ENCODE assay signal across 12 mouse cellular contexts in the genomic region with DNA sequence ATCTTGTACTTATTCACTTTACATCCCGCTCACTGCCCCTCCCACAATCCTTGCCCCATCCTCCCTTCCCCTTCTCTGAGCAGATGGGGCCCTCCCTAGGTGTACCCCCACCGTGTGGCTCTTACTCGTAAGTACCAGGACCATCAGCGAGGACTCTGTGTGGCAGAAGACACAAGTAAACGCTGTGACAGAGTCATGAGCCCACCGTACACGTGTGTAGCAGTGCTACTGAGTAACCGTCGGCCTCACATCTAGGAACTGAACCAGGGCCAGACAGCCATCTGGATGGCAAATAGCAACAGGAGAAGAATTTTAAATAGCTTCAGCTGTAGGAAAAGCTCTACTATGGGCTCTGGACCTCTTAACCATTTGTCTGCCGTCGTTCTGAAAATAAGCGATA. TPM values are rescaled to one million over a fixed set of nuclear protein-coding genes. Genes with fewer than 3 reads are reported as not detected.
A peak's percentile ranks its signal among the peaks of the same experiment; 100 is the strongest.
DNase-seq lines count a peak whose midpoint lies in the region; ATAC-seq and TF ChIP-seq lines count a peak whose summit lies in the region.
"Had no signal": no experiment of that assay in that cellular context is flagged by ENCODE, and none has a peak within 500 bp of the region (broad histone marks: within the 10 kb centered on the region; RNA-seq: fewer than 3 reads in every experiment).

No protein-coding gene starts in this region.

- H3K27me3 ChIP-seq in cerebellum, adult 2 months (ENCODE audit: control insufficient read depth, insufficient read depth, low read length): no peaks in the 10 kb centered on the region
- H3K27me3 ChIP-seq in forebrain, embryonic 15.5 days: no peaks in the 10 kb centered on the region
- no peaks in the 10 kb centered on the region for H3K27me3 ChIP-seq in limb, embryonic 15.5 days
- H3K27me3 ChIP-seq in thymus, adult 2 months (ENCODE audit: control insufficient read depth, insufficient read depth, low read length): no peaks in the 10 kb centered on the region
- no peaks in the 10 kb centered on the region for H3K27me3 ChIP-seq in kidney, embryonic 16.5 days (ENCODE audit: insufficient read depth, low read length)
- H3K27me3 ChIP-seq: stomach, embryonic 15.5 days had no signal

- H3K9ac ChIP-seq in forebrain, embryonic 15.5 days (replicated peaks): no peak overlapping the region
- no peak overlapping the region for H3K9ac ChIP-seq in limb, embryonic 15.5 days
- no peak overlapping the region for H3K9ac ChIP-seq in kidney, embryonic 16.5 days (replicated peaks; ENCODE audit: low read length)
- H3K9ac ChIP-seq: liver, embryonic 14.5 days; stomach, embryonic 15.5 days had no signal

- no peaks in the 10 kb centered on the region for H3K9me3 ChIP-seq in forebrain, embryonic 15.5 days
- H3K9me3 ChIP-seq in limb, embryonic 15.5 days: no peaks in the 10 kb centered on the region
- no peaks in the 10 kb centered on the region for H3K9me3 ChIP-seq in kidney, embryonic 16.5 days (ENCODE audit: low read length)
- H3K9me3 ChIP-seq: stomach, embryonic 15.5 days had no signal

- peak; percentile 10 for DNase-seq in cerebellum, adult 9-11 months
- no peak for DNase-seq in cerebellum, adult 2 months
- peak; percentile 52 for DNase-seq in left cerebral cortex, postnatal 4 days
- DNase-seq in left cerebral cortex, adult 9 months (ENCODE audit: low spot score in 2 of 2): no peak
- DNase-seq in thymus, adult 2 months: no peak
- DNase-seq: adrenal gland, postnatal 10 days; kidney, postnatal 25 days had no signal

- no peak overlapping the region for H3K27ac ChIP-seq in cerebellum, adult 2 months (ENCODE audit: insufficient read depth, low read length)
- 0 out of 2 replicates have a peak overlapping the region, but pooled peaks have one; percentile 44 for H3K27ac ChIP-seq in forebrain, embryonic 15.5 days (replicated peaks)
- H3K27ac ChIP-seq in limb, embryonic 15.5 days: no peak overlapping the region
- no peak overlapping the region for H3K27ac ChIP-seq in thymus, adult 2 months (ENCODE audit: control insufficient read depth, insufficient read depth, low read length)
- no peak overlapping the region for H3K27ac ChIP-seq in kidney, embryonic 16.5 days (ENCODE audit: low read length)
- H3K27ac ChIP-seq: liver, embryonic 14.5 days; stomach, embryonic 15.5 days had no signal

- 25% methylated on average over 12 of the region's 12 CpGs for WGBS in cerebellum, adult 2 months
- WGBS in forebrain, embryonic 15.5 days: 31% methylated on average over 12 of the region's 12 CpGs
- 57% methylated on average over 12 of the region's 12 CpGs for WGBS in limb, embryonic 15.5 days
- 95% methylated on average over 12 of the region's 12 CpGs for WGBS in thymus, adult 2 months
- WGBS in kidney, embryonic 16.5 days: 84% methylated on average over 12 of the region's 12 CpGs

- no peak overlapping the region for H3K4me3 ChIP-seq in cerebellum, adult 2 months (replicated peaks; ENCODE audit: insufficient read depth, low read depth, low read length)
- no peak overlapping the region for H3K4me3 ChIP-seq in forebrain, embryonic 15.5 days
- H3K4me3 ChIP-seq in limb, embryonic 15.5 days: no peak overlapping the region
- no peak overlapping the region for H3K4me3 ChIP-seq in thymus, adult 2 months (ENCODE audit: control insufficient read depth, insufficient read depth, low read length)
- no peak overlapping the region for H3K4me3 ChIP-seq in kidney, embryonic 16.5 days (ENCODE audit: low read length)
- H3K4me3 ChIP-seq: stomach, embryonic 15.5 days had no signal

- intact Hi-C loops in left cerebral cortex, postnatal 4 days (cut with DNase I): no loop called here

- H3K4me1 ChIP-seq in cerebellum, adult 2 months (ENCODE audit: control insufficient read depth, insufficient read depth, low read length): peaks cover 11% of the 10 kb centered on the region
- H3K4me1 ChIP-seq in forebrain, embryonic 15.5 days: peaks cover 30% of the 10 kb centered on the region
- peaks cover 6% of the 10 kb centered on the region; the same call in 1 of the 2 replicates for H3K4me1 ChIP-seq in limb, embryonic 15.5 days
- no peaks in the 10 kb centered on the region for H3K4me1 ChIP-seq in thymus, adult 2 months (replicated peaks; ENCODE audit: control insufficient read depth, insufficient read depth, low read length)
- no peaks in the 10 kb centered on the region for H3K4me1 ChIP-seq in kidney, embryonic 16.5 days (ENCODE audit: insufficient read depth, low read length)
- H3K4me1 ChIP-seq: stomach, embryonic 15.5 days had no signal

- no peak for TF ChIP-seq CTCF in cerebellum, adult 2 months (IDR thresholded peaks at IDR 0.05; ENCODE audit: borderline replicate concordance, insufficient read depth, low read depth, low read length)
- TF ChIP-seq CTCF in thymus, adult 2 months (IDR thresholded peaks at IDR 0.05; ENCODE audit: borderline replicate concordance, control insufficient read depth, extremely low read depth, insufficient read depth, low read length, poor library complexity): no peak

- no peaks in the 10 kb centered on the region for H3K36me3 ChIP-seq in forebrain, embryonic 15.5 days
- H3K36me3 ChIP-seq in limb, embryonic 15.5 days: no peaks in the 10 kb centered on the region
- H3K36me3 ChIP-seq in thymus, adult 2 months (ENCODE audit: control insufficient read depth, insufficient read depth, low read length): no peaks in the 10 kb centered on the region
- H3K36me3 ChIP-seq in kidney, embryonic 16.5 days (ENCODE audit: insufficient read depth, low read length): no peaks in the 10 kb centered on the region
- H3K36me3 ChIP-seq: stomach, embryonic 15.5 days had no signal

- ATAC-seq in forebrain, embryonic 15.5 days (replicated peaks): peak; percentile 91
- ATAC-seq in limb, embryonic 15.5 days (ENCODE audit: insufficient number of reproducible peaks, low FRiP score, low TSS enrichment, low read depth): peak; percentile 61; the same call in 1 of the 2 replicates
- ATAC-seq in kidney, embryonic 16.5 days (ENCODE audit: low FRiP score, low TSS enrichment): no peak

- H3K4me2 ChIP-seq in forebrain, embryonic 15.5 days (replicated peaks): no peak overlapping the region
- H3K4me2 ChIP-seq in limb, embryonic 15.5 days: no peak overlapping the region
- H3K4me2 ChIP-seq in kidney, embryonic 16.5 days (replicated peaks; ENCODE audit: low read depth, low read length): no peak overlapping the region
- H3K4me2 ChIP-seq: stomach, embryonic 15.5 days had no signal

- no peak for TF ChIP-seq POLR2A in cerebellum, adult 2 months (IDR thresholded peaks at IDR 0.05; ENCODE audit: borderline replicate concordance, insufficient read depth, low read length)
- no peak for TF ChIP-seq POLR2A in thymus, adult 2 months (IDR thresholded peaks at IDR 0.05; ENCODE audit: control insufficient read depth, extremely low read depth, insufficient read depth, low read length, poor library complexity)

RNA-seq across cellular contexts. Expression of gene Pik3cb, which starts 28.0 kb away (rescaled TPM):
- 15.7 and 16.5 TPM in 2 replicates for polyA plus RNA-seq in cerebellum, adult 2 months (2012; rRNA removed)
- total RNA-seq in left cerebral cortex, postnatal 4 days (2021): 10 to 100 TPM; 16.8 to 18.5 TPM
- 3.7 and 3.8 TPM in 2 replicates for polyA plus RNA-seq in forebrain, embryonic 15.5 days (2015; fragmentation: Nextera tagmentation; extraction: Ambion mirVana)
- 1.8 and 2.1 TPM in 2 replicates for polyA plus RNA-seq in limb, embryonic 15.5 days (2015; fragmentation: Nextera tagmentation; extraction: Ambion mirVana)
- polyA plus RNA-seq in thymus, adult 2 months (2012; rRNA removed): 2.7 and 2.9 TPM in 2 replicates
- polyA plus RNA-seq in kidney, embryonic 16.5 days (2015; fragmentation: Nextera tagmentation; extraction: Ambion mirVana): 0.81 and 0.90 TPM in 2 replicates

Comparison
In these comparisons a context has a peak if more than half of its experiments do, and no peak if none do; other contexts are left out.
1. DNase-seq: peak in cerebellum, adult 9-11 months (single experiment) and left cerebral cortex, postnatal 4 days (single experiment); none in cerebellum, adult 2 months (0 of 2), left cerebral cortex, adult 9 months (0 of 2) and thymus, adult 2 months (single experiment).